In genomic region chr1:172061217-172061616, GRCm38 (mm10) we compare ENCODE assay signal across 16 mouse cellular contexts. TPM values are rescaled to one million over a fixed set of nuclear protein-coding genes. Genes with fewer than 3 reads are reported as not detected.
A peak's percentile ranks its signal among the peaks of the same experiment; 100 is the strongest.
DNase-seq lines count a peak whose midpoint lies in the region; ATAC-seq lines count a peak whose summit lies in the region.
"Had no signal": no experiment of that assay in that cellular context is flagged by ENCODE, and none has a peak within 500 bp of the region (broad histone marks: within the 10 kb centered on the region; RNA-seq: fewer than 3 reads in every experiment).

No protein-coding gene starts in this region.

- ATAC-seq in embryonic facial prominence, embryonic 11.5 days (replicated peaks; ENCODE audit: insufficient number of reproducible peaks, low FRiP score, low TSS enrichment, low read depth) = 0 out of 2 replicates have a peak, but pooled peaks have one; percentile 17
- ATAC-seq in hindbrain, embryonic 15.5 days (ENCODE audit: low FRiP score, low read depth) = no peak
- peak; percentile 30 for ATAC-seq in neural tube, embryonic 12.5 days (ENCODE audit: low FRiP score, low read depth)
- ATAC-seq: activated CD4-positive, CD25-positive, alpha-beta regulatory T cell, adult 4 months had no signal

- peak; percentile 32 for DNase-seq in embryo, embryonic 10 days (ENCODE audit: low spot score)
- no peak for DNase-seq in embryo, embryonic 9.5 days (ENCODE audit: extremely low spot score)
- DNase-seq in embryonic facial prominence, embryonic 11.5 days (ENCODE audit: low spot score) = no peak
- DNase-seq in frontal cortex, postnatal 10 days (ENCODE audit: low spot score in 2 of 2) = no peak
- no peak for DNase-seq in kidney, adult 9 months
- DNase-seq in right cerebral cortex, postnatal 25 days = no peak
- DNase-seq: B cell, adult 2 months; heart, adult 18-20 months; heart, postnatal 4 days; lung, embryonic 14.5 days; thymus, postnatal 14 days had no signal

- H3K9me3 ChIP-seq in embryonic facial prominence, embryonic 11.5 days (replicated peaks; ENCODE audit: control insufficient read depth, low read length) = no peaks in the 10 kb centered on the region
- no peaks in the 10 kb centered on the region for H3K9me3 ChIP-seq in hindbrain, embryonic 15.5 days
- no peaks in the 10 kb centered on the region for H3K9me3 ChIP-seq in neural tube, embryonic 12.5 days
- H3K9me3 ChIP-seq: kidney, embryonic 15.5 days; limb, embryonic 15.5 days had no signal

- peak overlapping the region; percentile 20; the same call in 1 of the 2 replicates for H3K27ac ChIP-seq in embryonic facial prominence, embryonic 11.5 days (replicated peaks; ENCODE audit: low read depth, low read length)
- H3K27ac ChIP-seq in hindbrain, embryonic 15.5 days (replicated peaks) = peak overlapping the region; percentile 33; the same call in 1 of the 2 replicates
- peak overlapping the region; percentile 67 for H3K27ac ChIP-seq in neural tube, embryonic 12.5 days
- H3K27ac ChIP-seq: kidney, embryonic 15.5 days; limb, embryonic 15.5 days had no signal

- H3K36me3 ChIP-seq in embryonic facial prominence, embryonic 11.5 days (replicated peaks; ENCODE audit: control insufficient read depth, insufficient read depth, low read depth, low read length) = peaks cover 2% of the 10 kb centered on the region; the same call in 1 of the 2 replicates
- H3K36me3 ChIP-seq in hindbrain, embryonic 15.5 days = peaks cover 8% of the 10 kb centered on the region
- peaks cover 15% of the 10 kb centered on the region for H3K36me3 ChIP-seq in neural tube, embryonic 12.5 days

- H3K4me2 ChIP-seq in embryonic facial prominence, embryonic 11.5 days (ENCODE audit: low read depth, low read length) = no peak overlapping the region
- H3K4me2 ChIP-seq in hindbrain, embryonic 15.5 days = no peak overlapping the region
- peak overlapping the region; percentile 31 for H3K4me2 ChIP-seq in neural tube, embryonic 12.5 days (replicated peaks)
- H3K4me2 ChIP-seq: kidney, embryonic 15.5 days; limb, embryonic 15.5 days; lung, embryonic 14.5 days had no signal

- H3K4me1 ChIP-seq in embryonic facial prominence, embryonic 11.5 days (ENCODE audit: control insufficient read depth, insufficient read depth, low read length) = no peaks in the 10 kb centered on the region
- peaks cover 4% of the 10 kb centered on the region; the same call in 1 of the 2 replicates for H3K4me1 ChIP-seq in hindbrain, embryonic 15.5 days (replicated peaks)
- H3K4me1 ChIP-seq in neural tube, embryonic 12.5 days = peaks cover 61% of the 10 kb centered on the region

- no peak overlapping the region for H3K9ac ChIP-seq in embryonic facial prominence, embryonic 11.5 days (replicated peaks; ENCODE audit: low read length)
- no peak overlapping the region for H3K9ac ChIP-seq in hindbrain, embryonic 15.5 days
- no peak overlapping the region for H3K9ac ChIP-seq in neural tube, embryonic 12.5 days
- H3K9ac ChIP-seq: kidney, embryonic 15.5 days; limb, embryonic 15.5 days; lung, embryonic 14.5 days had no signal

- no peak overlapping the region for H3K4me3 ChIP-seq in embryonic facial prominence, embryonic 11.5 days (ENCODE audit: low read depth, low read length)
- no peak overlapping the region for H3K4me3 ChIP-seq in hindbrain, embryonic 15.5 days
- no peak overlapping the region for H3K4me3 ChIP-seq in neural tube, embryonic 12.5 days
- H3K4me3 ChIP-seq: kidney, embryonic 15.5 days; limb, embryonic 15.5 days had no signal

- 25% methylated on average over 8 of the region's 8 CpGs for WGBS in embryonic facial prominence, embryonic 11.5 days
- WGBS in hindbrain, embryonic 15.5 days = 6% methylated on average over 8 of the region's 8 CpGs
- 12% methylated on average over 8 of the region's 8 CpGs for WGBS in neural tube, embryonic 12.5 days

- H3K27me3 ChIP-seq in embryonic facial prominence, embryonic 11.5 days (ENCODE audit: control insufficient read depth, insufficient read depth, low read length) = peaks cover 4% of the 10 kb centered on the region
- no peaks in the 10 kb centered on the region for H3K27me3 ChIP-seq in hindbrain, embryonic 15.5 days
- no peaks in the 10 kb centered on the region for H3K27me3 ChIP-seq in neural tube, embryonic 12.5 days (replicated peaks)

RNA-seq across cellular contexts. Expression of gene Nhlh1, which starts 3.8 kb away (rescaled TPM):
- 4.6 and 6.5 TPM in 2 replicates for polyA plus RNA-seq in embryonic facial prominence, embryonic 11.5 days (2014; fragmentation: Nextera tagmentation; extraction: Ambion mirVana)
- polyA plus RNA-seq in hindbrain, embryonic 15.5 days (2015; fragmentation: Nextera tagmentation; extraction: Ambion mirVana) = 3.6 and 4.8 TPM in 2 replicates
- polyA plus RNA-seq in neural tube, embryonic 12.5 days (2016; fragmentation: Nextera tagmentation; extraction: Ambion mirVana) = 18.2 and 21.7 TPM in 2 replicates
- polyA plus RNA-seq: activated CD4-positive, CD25-positive, alpha-beta regulatory T cell, adult 4 months; kidney, embryonic 15.5 days; lung, embryonic 14.5 days had no signal

RNA-seq across cellular contexts. Expression of gene Copa, which starts 21.1 kb away (rescaled TPM):
- polyA plus RNA-seq in embryonic facial prominence, embryonic 11.5 days (2014; fragmentation: Nextera tagmentation; extraction: Ambion mirVana) = 185 and 186 TPM in 2 replicates
- polyA plus RNA-seq in hindbrain, embryonic 15.5 days (2015; fragmentation: Nextera tagmentation; extraction: Ambion mirVana) = 183 and 190 TPM in 2 replicates
- 216 and 227 TPM in 2 replicates for polyA plus RNA-seq in neural tube, embryonic 12.5 days (2016; fragmentation: Nextera tagmentation; extraction: Ambion mirVana)

RNA-seq across cellular contexts. Expression of gene Ncstn, which starts 21.4 kb away (rescaled TPM):
- polyA plus RNA-seq in embryonic facial prominence, embryonic 11.5 days (2014; fragmentation: Nextera tagmentation; extraction: Ambion mirVana) = 85.6 and 89.2 TPM in 2 replicates
- 109 and 114 TPM in 2 replicates for polyA plus RNA-seq in hindbrain, embryonic 15.5 days (2015; fragmentation: Nextera tagmentation; extraction: Ambion mirVana)
- polyA plus RNA-seq in neural tube, embryonic 12.5 days (2016; fragmentation: Nextera tagmentation; extraction: Ambion mirVana) = 132 and 137 TPM in 2 replicates

RNA-seq across cellular contexts. Expression of gene Vangl2, which starts 33.0 kb away (rescaled TPM):
- 25.3 and 28.6 TPM in 2 replicates for polyA plus RNA-seq in embryonic facial prominence, embryonic 11.5 days (2014; fragmentation: Nextera tagmentation; extraction: Ambion mirVana)
- polyA plus RNA-seq in hindbrain, embryonic 15.5 days (2015; fragmentation: Nextera tagmentation; extraction: Ambion mirVana) = 41.1 and 48.9 TPM in 2 replicates
- polyA plus RNA-seq in neural tube, embryonic 12.5 days (2016; fragmentation: Nextera tagmentation; extraction: Ambion mirVana) = 66.0 and 69.7 TPM in 2 replicates
